Mouse (Mus musculus): ENCODE results near the gene Dmrtb1.

GRCm38 (mm10) chr4:107668514-107668913, 15.5 kb downstream of the Dmrtb1 start:
- TF ChIP-seq CTCF (IDR thresholded peaks at IDR 0.05; ENCODE audit: low read depth, low read length) (no peak), POLR2A (IDR thresholded peaks at IDR 0.05; ENCODE audit: borderline replicate concordance, low read depth, low read length) (no peak)
